Mouse (Mus musculus) midbrain, embryonic 15.5 days (tissue): ENCODE measurements around the gene Adamts2. TPM values are rescaled to one million over a fixed set of nuclear protein-coding genes. Genes with fewer than 3 reads are reported as not detected.

Experiments
- ATAC-seq: fragments of 200-750 bp; cut with Nextera tagmentation; replicated peaks from 2 replicates; pipeline ENCODE4 v1.8.0; 2017; ENCODE audit warnings: moderate TSS enrichment
- H3K27ac ChIP-seq: fragments of 300-500 bp; sonication (generic); 2 replicates; pipeline ENCODE4 v1.5.1; 2015; ENCODE audit warnings: mild to moderate bottlenecking, inconsistent platforms
- H3K27me3 ChIP-seq: fragments of 300-500 bp; sonication (generic); replicated peaks from 2 replicates; pipeline ENCODE4 v1.6.1; 2015; ENCODE audit warnings: inconsistent platforms
- H3K36me3 ChIP-seq: fragments of 300-500 bp; sonication (generic); replicated peaks from 2 replicates; pipeline ENCODE4 v1.6.1; 2015; ENCODE audit warnings: inconsistent platforms
- H3K4me1 ChIP-seq: fragments of 300-500 bp; sonication (generic); 2 replicates; pipeline ENCODE4 v1.6.1; 2015; ENCODE audit warnings: inconsistent platforms
- H3K4me2 ChIP-seq: fragments of 300-500 bp; sonication (generic); 2 replicates; pipeline ENCODE4 v1.6.1; 2015; ENCODE audit warnings: inconsistent platforms, mild to moderate bottlenecking, moderate library complexity
- H3K4me3 ChIP-seq: fragments of 300-500 bp; sonication (generic); 2 replicates; pipeline ENCODE4 v1.5.1; 2015; ENCODE audit warnings: mild to moderate bottlenecking, inconsistent platforms
- H3K9ac ChIP-seq: fragments of 300-500 bp; sonication (generic); 2 replicates; pipeline ENCODE4 v1.6.1; 2015; ENCODE audit warnings: mild to moderate bottlenecking, inconsistent platforms
- H3K9me3 ChIP-seq: fragments of 300-500 bp; sonication (generic); 2 replicates; pipeline ENCODE4 v1.6.1; 2016; ENCODE audit warnings: inconsistent platforms
- WGBS: fragments of 180-500 bp; shearing (Covaris S2); methylation state at CpG from one replicate; pipeline ENCODE4 v1.1.7; 2015; ENCODE audit warnings: mixed read lengths; 5-methylcytosine and 5-hydroxymethylcytosine counted together
- polyA plus RNA-seq: library from polyadenylated mRNA; unstranded; fragments of >200 nt; fragmentation: Nextera tagmentation; extraction: Ambion mirVana; gene quantifications from 2 replicates; pipeline ENCODE4 v1.2.1, GENCODE M21; 2015

Gene Adamts2
- polyA plus RNA-seq, 1 experiment from 2014 or later, result 5.0 TPM

DNA sequence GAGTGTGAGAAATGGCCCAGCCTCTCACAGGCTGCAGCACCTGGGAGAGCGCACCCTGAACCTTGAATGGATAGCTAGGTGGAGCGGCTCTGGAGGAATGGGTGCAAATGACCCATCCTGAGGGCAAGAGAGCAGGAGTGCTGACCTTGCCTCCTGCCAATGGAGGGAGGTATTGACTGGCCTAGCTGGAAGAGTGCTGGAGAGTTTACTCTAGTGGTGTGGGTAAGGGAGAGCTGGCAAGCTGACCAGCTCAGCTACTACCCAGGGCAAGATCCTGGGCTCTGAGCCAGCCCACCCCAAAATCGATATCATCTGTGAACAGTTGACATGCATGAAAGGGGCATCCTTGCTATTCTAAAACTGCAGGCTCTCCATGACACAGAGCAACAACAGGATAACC, 244.1 kb downstream of the Adamts2 start:
- Histone ChIP-seq H3K9ac (no peak overlapping the region), H3K4me1 (peaks cover 13% of the 10 kb centered on the region), H3K9me3 (no peaks in the 10 kb centered on the region), H3K4me3 (no peak overlapping the region), H3K27ac (no peak overlapping the region), H3K36me3 (no peaks in the 10 kb centered on the region), H3K4me2 (no peak overlapping the region), H3K27me3 (peaks cover 29% of the 10 kb centered on the region)
- 89% methylated on average over 3 of the region's 3 CpGs for WGBS
- ATAC-seq, result no peak

GRCm38 (mm10) chr11:50847047-50847446, 245.2 kb downstream of the Adamts2 start:
- peaks cover 37% of the 10 kb centered on the region for H3K27me3 ChIP-seq

GRCm38 (mm10) chr11:50848520-50849137, 246.7 kb downstream of the Adamts2 start:
- no peak for ATAC-seq
- Histone ChIP-seq H3K27ac (no peak overlapping the region), H3K9me3 (no peaks in the 10 kb centered on the region), H3K4me3 (no peak overlapping the region), H3K9ac (no peak overlapping the region), H3K27me3 (peaks cover 52% of the 10 kb centered on the region), H3K4me1 (peaks cover 18% of the 10 kb centered on the region), H3K36me3 (no peaks in the 10 kb centered on the region), H3K4me2 (no peak overlapping the region)
- 32% methylated on average over 3 of the region's 3 CpGs for WGBS

More at GRCm38 (mm10) chr11:50847047-50847446, 245.2 kb downstream of the Adamts2 start:
- H3K9me3 ChIP-seq, result no peaks in the 10 kb centered on the region
- ATAC-seq, result no peak
- H3K36me3 ChIP-seq, result no peaks in the 10 kb centered on the region
- H3K4me2 ChIP-seq, result no peak overlapping the region
- H3K4me3 ChIP-seq, result no peak overlapping the region
- H3K4me1 ChIP-seq, result peaks cover 18% of the 10 kb centered on the region
- no peak overlapping the region for H3K27ac ChIP-seq
- H3K9ac ChIP-seq, result no peak overlapping the region
- 67% methylated on average over 5 of the region's 5 CpGs for WGBS

- Histone ChIP-seq H3K36me3 (no peaks in the 10 kb centered on the region), H3K4me1 (peaks cover 18% of the 10 kb centered on the region), H3K27me3 (peaks cover 52% of the 10 kb centered on the region), H3K27ac (no peak overlapping the region), H3K9me3 (no peaks in the 10 kb centered on the region), H3K9ac (no peak overlapping the region), H3K4me2 (no peak overlapping the region), H3K4me3 (no peak overlapping the region)
- no peak for ATAC-seq
- WGBS, result 10% methylated on average over 10 of the region's 10 CpGs
Observed at GRCm38 (mm10) chr11:50849310-50849709, 247.4 kb downstream of the Adamts2 start.

- H3K9me3 ChIP-seq, result no peaks in the 10 kb centered on the region
Observed at GRCm38 (mm10) chr11:50850177-50850735, 248.4 kb downstream of the Adamts2 start, which contains the start of gene Grm6. Gene Grm6, plus strand, starts transcription at chr11:50850685.

GRCm38 (mm10) chr11:50850989-50851601, 249.2 kb downstream of the Adamts2 start:
- H3K4me3 ChIP-seq, result peak overlapping the region; percentile 44
- H3K36me3 ChIP-seq, result no peaks in the 10 kb centered on the region
- peak overlapping the region; percentile 98 for H3K4me2 ChIP-seq
- peak; percentile 39; the same call in 1 of the 2 replicates for ATAC-seq
- H3K9me3 ChIP-seq, result no peaks in the 10 kb centered on the region
- peaks cover 18% of the 10 kb centered on the region for H3K4me1 ChIP-seq
- no peak overlapping the region for H3K27ac ChIP-seq
- 1% methylated on average over 72 of the region's 72 CpGs for WGBS
- H3K27me3 ChIP-seq, result peaks cover 52% of the 10 kb centered on the region
- H3K9ac ChIP-seq, result peak overlapping the region; percentile 41

More at GRCm38 (mm10) chr11:50850177-50850735, 248.4 kb downstream of the Adamts2 start, which contains the start of gene Grm6:
- no peak within 1 kb of the TSS for H3K27ac ChIP-seq
- peaks cover 18% of the 10 kb centered on the region for H3K4me1 ChIP-seq
- peak within 1 kb of the TSS; percentile 41 for H3K9ac ChIP-seq
- ATAC-seq, result no peak
- WGBS, result 2% methylated on average over 11 of the region's 11 CpGs
- peak within 1 kb of the TSS; percentile 44 for H3K4me3 ChIP-seq
- H3K36me3 ChIP-seq, result no peaks in the 10 kb centered on the region
- H3K27me3 ChIP-seq, result peaks cover 52% of the 10 kb centered on the region
- peak within 1 kb of the TSS; percentile 98 for H3K4me2 ChIP-seq

Other genes starting within 250 kb of the Adamts2 start
- 1.2 and 1.6 TPM in 2 replicates for gene Cby3, start 247.6 kb upstream of the Adamts2 start, polyA plus RNA-seq
- 509 and 525 TPM in 2 replicates for gene Hnrnph1, start 225.1 kb upstream of the Adamts2 start, polyA plus RNA-seq
- gene Rufy1, start 171.0 kb upstream of the Adamts2 start, polyA plus RNA-seq, result 28.1 and 29.5 TPM in 2 replicates
- 62.3 and 64.4 TPM in 2 replicates for gene Zfp354c, start 225.6 kb downstream of the Adamts2 start, polyA plus RNA-seq
- gene Zfp879, start 239.5 kb downstream of the Adamts2 start, polyA plus RNA-seq, result 1.5 and 2.0 TPM in 2 replicates
- gene Grm6, start 248.6 kb downstream of the Adamts2 start, polyA plus RNA-seq, result 0.10 and 0.13 TPM in 2 replicates